Mouse (Mus musculus) C2C12 (cell line): ENCODE results near the gene Nsd2.
"Not testable (repeated sequence)": the region's sequence is repeated elsewhere in the genome, so short reads cannot be mapped to it uniquely, and the experiment has no call there.

Experiments used
- CEBPB ChIP-seq: IDR thresholded peaks from one replicate; pipeline ENCODE4 v1.6.1; 2011; ENCODE audit warnings: low read depth, mild to moderate bottlenecking, control low read depth, moderate library complexity
- CTCF ChIP-seq: IDR thresholded peaks from one replicate; pipeline ENCODE4 v1.5.1; 2011; ENCODE audit not compliant: control insufficient read depth, insufficient read depth, insufficient read length
- USF1 ChIP-seq: IDR thresholded peaks from one replicate; pipeline ENCODE4 v1.6.1; 2011; ENCODE audit warnings: low read depth, mild to moderate bottlenecking, control low read depth, moderate library complexity

- TF ChIP-seq CTCF, CEBPB, USF1: not testable (repeated sequence)
Observed at GRCm38 (mm10) chr5:33947035-33947434, 126.5 kb downstream of the Nsd2 start.
